Mouse (Mus musculus): Measurements from ENCODE around the gene Prdm16.

- TF ChIP-seq HCFC1 (IDR thresholded peaks at IDR 0.05; ENCODE audit: low read depth, low read length): no peak
- TF ChIP-seq E2F4 (IDR thresholded peaks at IDR 0.05; ENCODE audit: insufficient replicate concordance, low read depth, low read length): no peak
- TF ChIP-seq MXI1 (IDR thresholded peaks at IDR 0.05; ENCODE audit: low read depth, low read length): no peak
- no peak for TF ChIP-seq CTCF (conservative IDR thresholded peaks at IDR 0.05 in 1 of 2, IDR thresholded peaks at IDR 0.05 in 1 of 2; ENCODE audit: low read depth in 2 of 2, low read length in 2 of 2)
- no peak for TF ChIP-seq POLR2A (IDR thresholded peaks at IDR 0.05; ENCODE audit: low read depth, low read length)
- TF ChIP-seq KAT2A (IDR thresholded peaks at IDR 0.05; ENCODE audit: insufficient replicate concordance, low read length): no peak
- no peak for TF ChIP-seq MEF2A (IDR thresholded peaks at IDR 0.05; ENCODE audit: borderline replicate concordance, low read depth, low read length)
- TF ChIP-seq USF2 (conservative IDR thresholded peaks at IDR 0.05; ENCODE audit: low read depth, low read length): no peak
- TF ChIP-seq SIN3A (IDR thresholded peaks at IDR 0.05; ENCODE audit: low read length): no peak
- TF ChIP-seq USF1 (IDR thresholded peaks at IDR 0.05; ENCODE audit: low read depth, low read length): no peak
- TF ChIP-seq ZKSCAN1 (IDR thresholded peaks at IDR 0.05; ENCODE audit: borderline replicate concordance, low read depth, low read length): no peak
- no peak for TF ChIP-seq NRF1 (IDR thresholded peaks at IDR 0.05; ENCODE audit: low read depth, low read length)
- no peak for TF ChIP-seq MAX (IDR thresholded peaks at IDR 0.05; ENCODE audit: low read length)
These were observed 4.8 kb upstream of the Prdm16 start for GRCm38 (mm10) chr4:154641296-154642110.
